Mouse (Mus musculus) hindbrain, embryonic 10.5 days (tissue): ENCODE measurements around the gene Pdgfb. TPM values are rescaled to one million over a fixed set of nuclear protein-coding genes. Genes with fewer than 3 reads are reported as not detected.

Source experiments
- DNase-seq: peaks from one replicate; pipeline ENCODE4 v3.0.0-alpha.2; 2017; ENCODE audit warnings: low spot score
- H3K27ac ChIP-seq: fragments of 300-500 bp; sonication (generic); 2 replicates; pipeline ENCODE4 v1.5.1; 2016; ENCODE audit warnings: mild to moderate bottlenecking, moderate library complexity
- H3K27me3 ChIP-seq: fragments of 300-500 bp; sonication (generic); 2 replicates; pipeline ENCODE4 v1.6.1; 2016; ENCODE audit warnings: mild to moderate bottlenecking; ENCODE audit not compliant: poor library complexity, insufficient read depth, severe bottlenecking
- H3K36me3 ChIP-seq: fragments of 300-500 bp; sonication (generic); 2 replicates; pipeline ENCODE4 v1.6.1; 2016; ENCODE audit warnings: mild to moderate bottlenecking, moderate library complexity
- H3K4me1 ChIP-seq: fragments of 300-500 bp; sonication (generic); replicated peaks from 2 replicates; pipeline ENCODE4 v1.6.1; 2016; ENCODE audit warnings: mild to moderate bottlenecking
- H3K4me3 ChIP-seq: fragments of 300-500 bp; sonication (generic); 2 replicates; pipeline ENCODE4 v1.5.1; 2016; ENCODE audit warnings: mild to moderate bottlenecking, moderate library complexity
- H3K9me3 ChIP-seq: fragments of 300-500 bp; sonication (generic); 2 replicates; pipeline ENCODE4 v1.6.1; 2016; ENCODE audit warnings: mild to moderate bottlenecking, moderate library complexity
- WGBS: fragments of 180-500 bp; shearing (Covaris S2); methylation state at CpG from one replicate; pipeline ENCODE4 v1.1.7; 2016; 5-methylcytosine and 5-hydroxymethylcytosine counted together
- polyA plus RNA-seq: library from polyadenylated mRNA; unstranded; fragments of >200 nt; fragmentation: Nextera tagmentation; extraction: Ambion mirVana; gene quantifications from 2 replicates; pipeline ENCODE4 v1.2.1, GENCODE M21; 2016

The Pdgfb gene
- polyA plus RNA-seq, 1 experiment from 2014 or later: 1.8 TPM

DNA sequence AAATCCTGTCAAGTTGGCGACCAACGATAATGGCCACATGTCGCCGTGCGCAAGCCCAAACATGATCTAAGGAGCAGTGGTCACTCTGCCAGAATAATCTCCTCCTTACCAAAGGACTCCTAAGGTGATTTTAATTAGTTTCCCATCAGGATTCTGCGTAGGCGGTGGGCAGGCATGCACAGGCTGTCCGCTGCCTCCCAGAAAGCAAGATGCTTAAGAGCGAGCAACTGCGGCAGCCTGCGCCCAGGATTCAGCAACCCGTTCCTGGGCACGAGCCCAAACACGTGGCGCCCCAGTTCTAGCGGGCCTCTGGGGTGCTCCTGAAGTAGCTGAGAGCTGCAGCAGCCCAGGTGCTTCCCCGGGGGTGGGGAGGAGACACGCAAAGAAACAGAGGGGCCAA is 52.1 kb downstream of the Pdgfb start:
- WGBS: 87% methylated on average over 18 of the region's 18 CpGs
- no peak for DNase-seq
- no peaks in the 10 kb centered on the region for H3K9me3 ChIP-seq
- H3K36me3 ChIP-seq: no peaks in the 10 kb centered on the region
- H3K27ac ChIP-seq: peak overlapping the region; percentile 67; the same call in 1 of the 2 replicates
- no peaks in the 10 kb centered on the region for H3K27me3 ChIP-seq
- peaks cover 35% of the 10 kb centered on the region for H3K4me1 ChIP-seq
- H3K4me3 ChIP-seq: no peak overlapping the region

GRCm38 (mm10) chr15:79961366-79961921 is 53.3 kb downstream of the Pdgfb start:
- peaks cover 35% of the 10 kb centered on the region for H3K4me1 ChIP-seq
- no peaks in the 10 kb centered on the region for H3K36me3 ChIP-seq
- no peaks in the 10 kb centered on the region for H3K9me3 ChIP-seq
- peak; percentile 63 for DNase-seq
- 56% methylated on average over 9 of the region's 9 CpGs for WGBS
- no peaks in the 10 kb centered on the region for H3K27me3 ChIP-seq
- peak overlapping the region; percentile 67 for H3K27ac ChIP-seq
- H3K4me3 ChIP-seq: no peak overlapping the region

DNA sequence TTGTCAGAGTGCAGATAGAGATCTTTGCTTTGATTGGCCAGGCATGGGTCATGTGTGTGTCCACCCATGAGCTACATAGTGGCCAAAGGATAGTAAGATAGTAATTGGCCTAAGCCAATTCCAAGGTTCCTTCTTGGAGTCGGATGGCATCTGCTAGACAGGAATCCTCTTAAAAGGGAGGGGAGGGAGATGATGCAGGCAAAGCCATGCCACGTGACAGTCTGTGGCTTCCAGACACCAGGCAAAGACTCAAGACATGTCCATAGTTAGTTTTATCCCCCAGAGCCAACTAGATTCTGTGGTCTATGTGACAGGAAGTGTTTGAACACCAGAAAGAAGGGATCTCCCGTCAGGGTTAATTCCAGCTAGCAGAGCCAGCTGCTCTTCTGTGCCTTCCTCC is 56.4 kb downstream of the Pdgfb start:
- 0 out of 2 replicates have a peak, but pooled peaks cover 3% of the 10 kb centered on the region for H3K27me3 ChIP-seq
- H3K4me1 ChIP-seq: peaks cover 36% of the 10 kb centered on the region
- H3K36me3 ChIP-seq: no peaks in the 10 kb centered on the region
- H3K4me3 ChIP-seq: no peak overlapping the region
- H3K27ac ChIP-seq: 0 out of 2 replicates have a peak overlapping the region, but pooled peaks have one; percentile 16
- no peak for DNase-seq
- no peaks in the 10 kb centered on the region for H3K9me3 ChIP-seq
- 67% methylated on average over 3 of the region's 3 CpGs for WGBS

- Histone ChIP-seq H3K4me1 (peaks cover 39% of the 10 kb centered on the region), H3K4me3 (no peak overlapping the region), H3K9me3 (no peaks in the 10 kb centered on the region), H3K27ac (no peak overlapping the region), H3K27me3 (peaks cover 13% of the 10 kb centered on the region; the same call in 1 of the 2 replicates), H3K36me3 (no peaks in the 10 kb centered on the region)
- 87% methylated on average over 8 of the region's 8 CpGs for WGBS
- no peak for DNase-seq
Observed at GRCm38 (mm10) chr15:79956559-79956958, 58.2 kb downstream of the Pdgfb start.

DNA sequence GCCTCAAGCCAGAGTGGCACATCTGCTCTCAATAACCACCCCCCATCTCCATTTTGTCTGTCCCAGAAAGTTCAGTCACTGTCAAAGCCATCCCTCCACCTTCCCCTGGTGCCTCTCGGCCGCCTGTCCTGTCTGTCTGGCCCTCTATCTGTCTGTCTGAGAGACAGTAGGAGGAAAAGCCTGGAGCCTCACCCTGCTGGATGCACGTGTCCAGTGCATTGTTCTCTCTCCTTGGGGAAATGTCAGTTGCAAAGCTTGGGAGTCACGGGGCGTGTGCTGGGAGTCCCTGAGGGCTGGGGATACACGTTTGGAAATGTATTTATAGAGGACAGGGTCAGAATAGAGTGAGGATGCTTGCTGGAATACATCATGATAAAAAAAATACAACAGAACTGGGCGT is 61.3 kb downstream of the Pdgfb start:
- Histone ChIP-seq H3K4me3 (no peak overlapping the region), H3K27ac (no peak overlapping the region), H3K4me1 (peaks cover 41% of the 10 kb centered on the region), H3K27me3 (peaks cover 21% of the 10 kb centered on the region), H3K9me3 (no peaks in the 10 kb centered on the region), H3K36me3 (no peaks in the 10 kb centered on the region)
- no peak for DNase-seq
- WGBS: 61% methylated on average over 7 of the region's 7 CpGs

GRCm38 (mm10) chr15:79952504-79953231 is 62.1 kb downstream of the Pdgfb start:
- Histone ChIP-seq H3K4me3 (no peak overlapping the region), H3K4me1 (peaks cover 38% of the 10 kb centered on the region), H3K9me3 (no peaks in the 10 kb centered on the region), H3K36me3 (no peaks in the 10 kb centered on the region), H3K27ac (peak overlapping the region; percentile 82; the same call in 1 of the 2 replicates), H3K27me3 (peaks cover 21% of the 10 kb centered on the region)
- no peak for DNase-seq
- WGBS: 49% methylated on average over 11 of the region's 11 CpGs

DNA sequence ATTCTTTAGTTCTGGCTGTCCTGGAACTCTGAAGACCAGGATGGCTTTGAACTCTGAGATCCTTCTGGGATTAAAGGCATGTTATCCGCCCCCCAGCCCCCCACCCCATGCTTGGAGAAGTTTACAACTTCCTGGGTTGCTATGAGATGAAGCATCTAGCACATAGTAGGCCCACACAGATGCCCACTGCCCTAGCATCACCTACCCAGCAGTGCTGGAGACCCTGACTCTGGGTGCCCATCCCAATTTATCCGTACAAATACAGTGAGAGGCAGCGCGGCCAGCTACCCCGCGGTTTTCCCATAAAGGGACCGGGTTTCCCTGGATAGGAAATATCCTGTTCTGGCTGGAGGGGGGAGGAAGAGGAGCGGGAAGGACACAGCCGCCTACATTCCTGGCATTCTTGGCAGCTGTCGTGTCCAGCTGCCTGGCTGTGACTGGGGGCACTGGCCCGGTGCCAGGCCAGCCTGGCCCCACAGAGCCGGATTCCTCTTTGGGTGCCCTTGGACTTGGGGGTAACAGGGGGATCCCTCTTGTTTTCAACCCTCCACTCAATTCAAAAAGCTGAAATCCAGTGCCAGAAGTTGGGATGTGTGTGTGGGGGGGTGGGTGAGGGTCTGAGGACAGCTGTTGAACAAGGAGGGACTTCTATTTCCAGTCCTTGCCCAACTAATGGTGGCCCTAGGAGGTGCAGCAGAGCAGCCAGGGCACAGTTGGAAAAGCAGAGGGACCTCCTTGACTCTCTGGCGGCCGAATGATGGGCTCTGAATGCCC is 62.9 kb downstream of the Pdgfb start:
- no peak for DNase-seq
- Histone ChIP-seq H3K27ac (peak overlapping the region; percentile 82), H3K9me3 (no peaks in the 10 kb centered on the region), H3K4me3 (no peak overlapping the region), H3K4me1 (peaks cover 38% of the 10 kb centered on the region), H3K27me3 (peaks cover 21% of the 10 kb centered on the region), H3K36me3 (no peaks in the 10 kb centered on the region)
- WGBS: 49% methylated on average over 14 of the region's 14 CpGs

DNA sequence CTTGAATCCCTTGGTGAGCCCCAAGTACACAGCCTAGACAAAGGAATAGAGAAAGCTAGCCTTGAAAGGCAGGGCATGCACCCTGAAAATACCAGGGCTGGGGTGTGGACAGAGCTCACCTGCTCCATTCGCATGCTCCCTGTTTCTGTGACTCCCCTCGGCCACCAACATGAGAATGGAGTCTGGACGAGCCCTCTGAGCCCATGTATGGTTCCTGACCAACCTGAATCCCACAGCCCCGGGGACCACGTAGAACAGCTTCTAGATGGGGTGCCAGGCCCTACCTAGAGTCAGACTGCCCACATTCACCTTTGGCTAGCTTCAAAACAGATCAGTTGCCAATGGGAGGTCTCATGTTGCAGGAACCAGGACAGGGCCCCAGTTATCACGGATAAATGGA is 63.6 kb downstream of the Pdgfb start:
- Histone ChIP-seq H3K36me3 (no peaks in the 10 kb centered on the region), H3K27me3 (peaks cover 21% of the 10 kb centered on the region), H3K27ac (peak overlapping the region; percentile 82), H3K4me1 (peaks cover 38% of the 10 kb centered on the region), H3K9me3 (no peaks in the 10 kb centered on the region), H3K4me3 (no peak overlapping the region; the same call in 1 of the 2 replicates)
- DNase-seq: no peak
- WGBS: 73% methylated on average over 6 of the region's 6 CpGs

DNA sequence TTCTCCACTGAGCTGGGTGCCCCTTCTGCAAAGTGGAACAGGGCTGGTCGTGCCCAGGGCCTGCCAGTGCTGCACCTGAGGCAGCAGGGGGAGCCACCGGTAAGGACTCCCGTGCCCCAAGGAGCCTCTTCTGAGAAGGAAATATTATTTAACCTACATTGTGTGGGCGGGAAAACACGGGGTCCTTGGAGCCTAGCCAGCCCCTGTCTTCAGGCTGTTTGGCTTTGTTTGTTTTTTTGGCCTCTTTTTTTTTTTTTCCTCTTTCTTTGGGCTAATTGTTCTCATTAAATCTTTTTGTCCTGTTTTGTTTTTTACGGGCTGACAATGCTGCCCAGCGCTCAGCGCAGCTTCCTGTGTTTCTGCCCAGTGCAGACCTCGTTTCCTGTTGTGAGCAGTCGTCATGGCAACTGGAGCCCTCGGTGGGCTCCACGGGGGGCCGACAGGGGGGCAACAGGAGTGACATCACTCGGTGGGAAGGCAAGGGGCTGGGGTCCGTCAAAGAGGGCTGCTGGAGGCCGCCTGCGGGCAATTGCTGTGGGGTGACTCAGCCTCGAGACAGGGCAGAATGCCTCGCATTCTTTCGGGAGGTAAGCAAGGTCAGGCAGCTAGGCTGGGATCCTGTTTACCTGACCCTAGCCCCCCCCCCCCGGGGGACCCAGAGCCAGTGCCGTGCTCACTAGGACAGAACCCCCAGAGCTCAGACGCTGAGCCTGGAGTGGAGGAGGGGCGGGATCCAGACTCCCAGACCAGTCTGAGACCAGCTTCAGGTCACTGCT is 64.3 kb downstream of the Pdgfb start:
- peak; percentile 81 for DNase-seq
- Histone ChIP-seq H3K27ac (peak overlapping the region; percentile 82), H3K4me1 (peaks cover 38% of the 10 kb centered on the region), H3K36me3 (no peaks in the 10 kb centered on the region), H3K4me3 (peak overlapping the region; percentile 46), H3K9me3 (no peaks in the 10 kb centered on the region), H3K27me3 (peaks cover 17% of the 10 kb centered on the region)
- WGBS: 2% methylated on average over 24 of the region's 24 CpGs

DNA sequence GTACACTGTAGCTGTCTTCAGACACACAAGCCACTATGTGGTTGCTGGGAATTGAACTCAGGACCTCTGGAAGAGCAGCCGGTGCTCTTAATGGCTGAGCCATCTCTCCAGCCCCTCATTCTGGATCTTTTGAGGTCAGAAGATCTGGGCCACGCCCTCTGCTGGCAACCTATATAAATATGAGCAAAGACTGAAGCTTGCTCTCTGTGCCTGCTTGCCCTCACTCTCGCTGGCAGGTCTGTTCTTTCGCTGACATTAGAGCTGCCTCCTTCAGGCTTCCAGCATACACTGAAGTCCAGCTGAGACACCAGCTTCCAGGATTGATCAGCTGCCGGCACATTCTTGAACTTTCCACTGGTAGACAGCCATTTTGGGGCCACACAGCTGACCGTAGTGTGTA is 67.1 kb downstream of the Pdgfb start:
- Histone ChIP-seq H3K27me3 (peaks cover 24% of the 10 kb centered on the region), H3K4me3 (no peak overlapping the region), H3K9me3 (no peaks in the 10 kb centered on the region), H3K4me1 (peaks cover 34% of the 10 kb centered on the region), H3K27ac (no peak overlapping the region), H3K36me3 (no peaks in the 10 kb centered on the region)
- WGBS: 71% methylated on average over 6 of the region's 6 CpGs
- no peak for DNase-seq

GRCm38 (mm10) chr15:79946790-79947189 is 68.0 kb downstream of the Pdgfb start:
- no peak overlapping the region for H3K4me3 ChIP-seq
- peaks cover 15% of the 10 kb centered on the region for H3K27me3 ChIP-seq
- no peak overlapping the region for H3K27ac ChIP-seq
- 59% methylated on average over 9 of the region's 9 CpGs for WGBS
- DNase-seq: no peak
- H3K4me1 ChIP-seq: peaks cover 25% of the 10 kb centered on the region
- no peaks in the 10 kb centered on the region for H3K36me3 ChIP-seq
- H3K9me3 ChIP-seq: no peaks in the 10 kb centered on the region

- Histone ChIP-seq H3K27me3 (peaks cover 15% of the 10 kb centered on the region; the same call in 1 of the 2 replicates), H3K4me3 (no peak overlapping the region), H3K36me3 (no peaks in the 10 kb centered on the region), H3K9me3 (no peaks in the 10 kb centered on the region), H3K4me1 (peaks cover 17% of the 10 kb centered on the region), H3K27ac (no peak overlapping the region)
- WGBS: 11% methylated on average over 4 of the region's 4 CpGs
- DNase-seq: peak; percentile 91
Observed at GRCm38 (mm10) chr15:79946022-79946421, 68.8 kb downstream of the Pdgfb start.
